Mouse (Mus musculus) left cerebral cortex, adult 8-10 months (tissue): ENCODE data around the gene Eml6. TPM values are rescaled to one million over a fixed set of nuclear protein-coding genes. Genes with fewer than 3 reads are reported as not detected.

ENCODE experiments used
- DNase-seq, 2 experiments: peaks; one replicate each; pipeline ENCODE4 v3.0.0; 2022; ENCODE audit warnings: low spot score in 2 of 2
- total RNA-seq, 4 experiments: library from RNA; stranded (reverse); gene quantifications; 2 replicates each; pipeline ENCODE4 v1.2.4; 2022

The Eml6 gene
- total RNA-seq, 4 experiments from 2014 or later: 18.4 to 20.9 (median 19.5) TPM

- DNase-seq: no peak
Measured at GRCm38 (mm10) chr11:29751013-29751412, 274.8 kb downstream of the Eml6 start.

DNA sequence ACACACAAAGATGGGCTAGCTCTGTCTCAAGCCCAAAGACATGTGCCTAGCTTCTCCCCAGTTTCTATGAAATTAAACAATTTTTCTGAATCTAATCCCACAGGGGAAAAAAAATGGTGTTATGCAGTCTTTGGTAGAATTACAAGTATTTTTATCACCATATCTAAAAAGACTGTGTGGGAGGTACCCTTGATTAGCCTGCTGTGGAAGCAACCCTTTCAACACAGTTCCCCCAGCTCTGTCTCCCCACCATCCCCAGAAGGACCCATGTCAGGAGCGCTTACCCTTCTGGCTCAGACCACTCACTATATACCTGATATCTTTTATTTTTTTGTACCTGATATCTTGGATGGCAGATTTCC is 276.4 kb downstream of the Eml6 start:
- DNase-seq: no peak

GRCm38 (mm10) chr11:29748750-29749467 is 276.9 kb downstream of the Eml6 start:
- no peak for DNase-seq

- DNase-seq: no peak
Measured at GRCm38 (mm10) chr11:29747881-29748280, 278.0 kb downstream of the Eml6 start.

GRCm38 (mm10) chr11:29747365-29747764 is 278.5 kb downstream of the Eml6 start:
- no peak for DNase-seq

- no peak for DNase-seq
Measured at GRCm38 (mm10) chr11:29746203-29746602, 279.6 kb downstream of the Eml6 start.

- DNase-seq: no peak
Measured at GRCm38 (mm10) chr11:29745513-29745912, 280.3 kb downstream of the Eml6 start.

DNA sequence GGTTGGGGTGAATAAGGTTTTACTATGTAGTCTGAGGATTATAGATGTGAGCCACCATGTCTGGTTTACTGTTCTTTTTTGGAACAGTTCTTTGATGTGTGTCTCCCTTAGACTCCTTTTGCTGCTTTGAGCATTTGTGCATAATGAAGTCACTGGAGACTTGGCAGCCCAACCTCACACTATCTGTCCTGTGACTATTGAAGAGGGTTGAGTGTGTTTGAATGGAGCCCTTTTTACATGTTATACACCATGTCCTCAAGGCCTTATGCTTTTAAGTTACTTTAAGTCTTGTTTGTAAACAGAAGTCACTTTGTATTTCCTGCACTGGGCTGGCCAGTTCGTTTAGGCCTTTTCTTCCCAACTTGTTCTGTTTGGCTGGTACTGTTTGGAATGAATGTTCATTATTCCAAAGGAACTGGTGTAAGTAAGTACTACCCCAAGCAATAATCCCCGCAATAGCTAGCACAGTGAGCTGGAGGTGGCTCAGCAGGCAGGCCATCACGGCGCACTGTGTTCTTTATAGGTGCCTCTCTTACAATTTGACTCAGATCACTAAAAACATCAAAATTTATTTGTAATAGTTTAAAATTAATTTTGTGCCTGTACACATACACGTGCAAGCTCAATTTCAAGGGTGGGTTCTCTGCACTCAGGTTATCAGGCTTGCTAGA is 280.9 kb downstream of the Eml6 start:
- no peak for DNase-seq

GRCm38 (mm10) chr11:29739752-29740151 is 286.1 kb downstream of the Eml6 start:
- no peak for DNase-seq

GRCm38 (mm10) chr11:29727901-29728300 is 297.9 kb downstream of the Eml6 start:
- DNase-seq: no peak

DNA sequence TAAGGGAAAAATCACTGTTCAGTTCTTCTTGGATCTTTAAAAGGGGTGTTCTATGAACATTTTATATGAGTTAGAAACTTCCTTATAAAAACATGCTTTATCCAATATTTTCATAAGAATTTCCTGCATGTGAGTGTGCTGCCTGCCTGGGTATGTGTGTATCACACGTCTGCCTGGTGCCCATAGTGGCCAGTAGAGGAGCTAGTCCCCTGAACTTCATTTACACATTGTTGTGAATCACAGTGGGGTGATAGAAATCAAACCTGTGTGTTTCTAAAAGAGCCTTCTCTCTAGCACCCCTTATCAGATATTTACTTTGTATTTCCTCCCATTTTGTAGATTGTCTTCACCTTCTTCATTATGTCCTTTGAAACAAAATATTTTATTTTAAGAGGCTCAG is 300.2 kb downstream of the Eml6 start:
- DNase-seq: no peak

- DNase-seq: no peak
Measured at GRCm38 (mm10) chr11:29725167-29725566, 300.7 kb downstream of the Eml6 start.

DNA sequence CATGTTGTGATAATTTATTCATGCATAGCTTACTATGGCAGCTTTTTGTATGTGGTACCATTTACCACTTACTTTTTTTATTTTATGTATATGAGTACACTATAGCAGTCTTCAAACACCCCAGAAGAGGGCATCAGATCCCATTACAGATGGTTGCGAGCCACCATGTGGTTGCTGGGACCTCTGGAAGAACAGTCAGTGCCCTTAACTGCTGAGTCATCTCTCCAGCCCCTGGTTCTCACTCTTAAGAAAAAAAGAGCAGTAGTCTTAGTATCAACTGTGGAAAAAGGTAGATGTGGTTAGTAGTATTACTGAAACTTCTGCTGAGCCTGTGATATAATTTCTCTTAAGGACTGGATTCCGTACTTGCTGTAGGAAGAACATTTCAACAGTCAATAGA is 301.6 kb downstream of the Eml6 start:
- DNase-seq: no peak

DNA sequence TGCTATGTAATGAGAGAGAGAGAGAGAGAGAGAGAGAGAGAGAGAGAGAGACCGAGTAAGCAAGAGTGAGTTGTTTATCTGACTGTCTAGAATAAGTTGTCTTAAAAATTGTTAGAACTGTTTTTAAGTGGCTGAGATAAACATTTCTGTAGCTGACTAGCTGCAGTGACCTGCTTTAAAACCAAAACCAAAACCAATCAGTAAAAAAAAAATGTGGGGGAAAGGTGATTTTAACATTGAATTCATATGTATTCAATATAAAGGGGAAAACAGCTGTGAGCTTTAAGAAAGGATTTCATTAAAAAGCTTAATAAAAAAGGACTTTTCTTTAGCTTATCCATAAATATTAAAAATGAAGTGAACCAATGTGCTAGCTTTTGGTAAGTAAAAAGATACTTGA is 306.2 kb downstream of the Eml6 start:
- no peak for DNase-seq

DNA sequence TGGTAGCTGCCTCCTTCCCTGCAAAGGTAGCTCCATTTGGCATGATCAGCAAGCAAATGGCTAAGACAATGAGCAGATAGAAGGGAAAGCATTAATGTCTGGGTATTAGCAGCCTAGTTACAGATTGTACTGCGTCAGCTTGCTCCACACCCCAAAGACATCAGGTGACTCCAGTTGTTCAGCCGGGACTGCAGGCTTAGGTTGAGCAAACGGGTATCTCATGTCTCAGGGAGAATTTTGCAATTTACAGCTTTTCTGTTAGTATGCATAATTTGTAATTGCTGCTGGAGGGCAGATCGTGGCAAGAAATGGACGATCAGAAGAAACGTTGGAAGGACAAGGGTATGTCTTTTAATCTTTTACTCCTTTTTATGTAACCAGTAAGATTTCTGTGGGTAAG is 307.3 kb downstream of the Eml6 start:
- peak; percentile 26 to 44 for DNase-seq

DNA sequence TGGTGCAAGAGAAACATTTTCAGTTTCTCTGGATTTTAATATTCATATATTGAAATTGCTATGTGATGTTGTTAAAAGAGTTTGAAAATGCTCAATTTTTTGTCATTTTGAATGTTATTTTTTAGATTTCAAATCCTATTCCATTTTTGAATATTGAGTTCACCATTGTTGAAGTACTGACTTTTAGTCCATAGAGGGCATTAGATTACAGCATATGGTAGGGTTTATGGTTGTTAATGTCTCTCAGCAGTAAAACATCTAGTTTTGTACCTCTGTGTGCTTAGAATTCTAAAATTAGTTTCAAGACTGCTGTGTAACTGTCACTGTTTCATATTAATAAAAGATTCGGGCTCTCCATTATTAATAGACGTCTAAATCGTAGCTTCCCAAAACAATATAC is 310.3 kb downstream of the Eml6 start:
- no peak for DNase-seq

GRCm38 (mm10) chr11:29714789-29715188 is 311.0 kb downstream of the Eml6 start:
- DNase-seq: no peak

DNA sequence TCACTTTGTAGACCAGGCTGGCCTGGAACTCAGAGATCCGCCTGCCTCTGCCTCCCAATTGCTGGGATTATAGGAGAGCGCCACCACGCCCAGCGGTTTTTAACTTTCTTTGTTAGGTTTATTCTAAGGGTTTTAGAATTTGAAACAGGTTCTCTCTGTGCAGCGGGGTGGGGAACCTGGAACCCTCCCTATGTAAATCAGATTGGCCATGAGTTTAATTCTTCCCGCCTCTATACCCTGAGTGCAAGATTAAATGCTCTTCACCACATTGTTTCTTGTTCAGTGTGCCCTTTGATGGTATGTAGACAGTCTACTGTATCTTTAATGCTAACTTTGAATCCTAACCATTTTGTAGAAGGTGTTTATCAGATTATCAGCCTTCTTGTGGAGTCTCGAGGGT is 311.7 kb downstream of the Eml6 start:
- DNase-seq: no peak

GRCm38 (mm10) chr11:29709512-29709911 is 316.3 kb downstream of the Eml6 start:
- DNase-seq: no peak

GRCm38 (mm10) chr11:29706845-29707244 is 319.0 kb downstream of the Eml6 start:
- no peak for DNase-seq

GRCm38 (mm10) chr11:29705263-29705662 is 320.6 kb downstream of the Eml6 start:
- no peak for DNase-seq

DNA sequence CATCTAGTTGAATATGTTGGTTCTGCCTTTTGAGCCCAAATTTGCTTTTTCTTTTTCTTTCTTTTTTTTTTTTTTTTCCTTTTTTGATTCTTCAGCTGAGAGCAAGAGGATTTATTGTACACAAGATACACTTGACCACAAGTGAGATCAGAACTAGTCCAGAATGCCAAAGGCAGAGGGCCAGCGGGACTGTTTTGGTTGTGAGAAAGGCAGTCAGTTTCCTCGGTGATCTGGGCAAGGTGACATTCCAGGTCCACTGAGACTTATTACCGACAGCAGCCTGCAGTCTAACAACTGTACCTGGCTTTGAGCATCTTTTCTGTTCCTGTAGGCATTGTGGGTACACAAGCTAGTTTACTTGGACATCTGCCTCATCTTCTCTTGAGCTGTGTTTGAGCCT is 323.1 kb downstream of the Eml6 start:
- no peak for DNase-seq

- no peak for DNase-seq
Measured at GRCm38 (mm10) chr11:29694754-29695153, 331.1 kb downstream of the Eml6 start.
